Mouse (Mus musculus): ENCODE results near the gene Zfp217. TPM values are rescaled to one million over a fixed set of nuclear protein-coding genes. Genes with fewer than 3 reads are reported as not detected.
A peak's percentile ranks its signal among the peaks of the same experiment; 100 is the strongest.

The Zfp217 gene
- total RNA-seq, 1 experiment from 2014 or later, result 35.4 TPM

DNA sequence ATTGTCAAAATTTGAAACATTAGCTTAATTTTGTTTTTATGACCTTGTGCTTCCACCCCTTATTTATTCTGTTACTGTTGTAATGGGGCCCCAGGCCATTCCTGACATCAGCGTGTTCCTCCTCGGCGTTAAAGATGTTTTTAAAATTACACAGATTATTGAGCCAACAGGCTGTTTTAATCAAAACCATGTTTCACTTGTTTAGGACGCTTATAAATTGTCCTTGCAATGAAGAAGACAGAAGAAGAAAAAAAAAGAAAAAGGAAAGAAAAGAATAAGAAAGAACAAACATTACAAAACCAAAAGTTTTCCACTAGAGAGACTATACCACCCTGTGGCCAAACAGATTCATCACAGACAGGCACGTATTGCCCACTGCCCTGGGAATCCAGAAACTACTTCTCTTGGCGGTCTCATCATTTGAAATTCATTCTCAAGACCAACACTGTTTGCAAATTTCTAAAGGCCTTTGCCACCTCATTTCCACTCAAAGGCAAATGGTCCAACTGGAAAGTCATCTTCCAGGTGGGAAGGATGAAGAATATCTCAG lies 70.9 kb downstream of the Zfp217 start:
- ATAC-seq (replicated peaks in 1 of 2; ENCODE audit: insufficient read depth in 1 of 2, low FRiP score in 2 of 2, low TSS enrichment in 1 of 2, low read depth in 1 of 2, poor library complexity in 2 of 2, severe bottlenecking in 2 of 2), result no peak

DNA sequence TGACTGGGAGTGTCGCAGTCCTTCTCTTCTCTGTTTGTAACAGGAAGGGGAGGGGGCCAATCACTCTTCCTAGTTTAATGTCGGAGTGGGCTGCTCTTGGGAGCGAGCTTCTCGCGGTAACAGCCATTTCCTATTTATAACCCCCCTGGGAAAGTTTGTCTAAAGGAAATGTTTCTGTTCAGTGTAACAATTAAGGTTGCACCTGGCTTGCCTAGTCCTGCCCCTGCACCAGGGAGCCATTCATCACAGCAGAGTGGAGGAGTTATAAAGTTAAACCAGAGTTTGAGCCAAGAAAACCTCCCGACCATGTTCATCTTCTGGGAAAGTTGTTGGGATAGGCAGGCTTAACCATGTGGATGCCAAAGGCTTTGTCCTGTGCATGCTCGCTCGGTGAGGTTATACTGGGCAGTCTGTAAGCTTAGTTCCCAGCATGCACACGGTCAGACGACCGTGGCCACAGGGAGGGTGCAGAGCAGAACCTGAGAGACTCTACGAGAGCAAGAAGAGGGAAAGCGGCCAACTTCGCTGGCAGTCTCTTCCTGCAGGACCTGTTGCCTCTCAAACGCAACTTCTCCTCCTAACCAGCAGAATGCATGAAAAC lies 77.2 kb downstream of the Zfp217 start:
- peak in 1 of 2 experiments; percentile 69; a peak in 2 of 4 replicates for ATAC-seq (replicated peaks in 1 of 2; ENCODE audit: insufficient read depth in 1 of 2, low FRiP score in 2 of 2, low TSS enrichment in 1 of 2, low read depth in 1 of 2, poor library complexity in 2 of 2, severe bottlenecking in 2 of 2)

DNA sequence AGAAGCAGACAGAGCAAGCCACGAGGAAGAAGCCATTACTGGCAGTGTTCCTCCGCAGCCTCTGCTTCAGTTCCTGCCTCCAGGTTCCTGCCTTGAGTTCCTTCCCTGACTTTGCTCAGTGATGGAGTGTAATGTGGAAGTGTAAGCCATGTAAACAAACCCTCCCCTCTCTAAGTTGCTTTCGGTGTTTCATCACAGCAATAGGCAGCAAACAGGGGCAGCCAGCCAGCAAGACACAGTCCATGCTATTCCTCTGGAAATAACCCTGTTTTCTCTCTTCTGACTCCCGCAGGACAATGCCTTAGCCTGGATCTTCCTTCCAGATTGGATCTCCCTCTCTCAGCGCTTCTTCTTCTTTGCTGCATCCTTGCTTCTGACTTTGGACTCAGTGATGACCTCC lies 77.9 kb downstream of the Zfp217 start:
- ATAC-seq (replicated peaks in 1 of 2; ENCODE audit: insufficient read depth in 1 of 2, low FRiP score in 2 of 2, low TSS enrichment in 1 of 2, low read depth in 1 of 2, poor library complexity in 2 of 2, severe bottlenecking in 2 of 2), result no peak

DNA sequence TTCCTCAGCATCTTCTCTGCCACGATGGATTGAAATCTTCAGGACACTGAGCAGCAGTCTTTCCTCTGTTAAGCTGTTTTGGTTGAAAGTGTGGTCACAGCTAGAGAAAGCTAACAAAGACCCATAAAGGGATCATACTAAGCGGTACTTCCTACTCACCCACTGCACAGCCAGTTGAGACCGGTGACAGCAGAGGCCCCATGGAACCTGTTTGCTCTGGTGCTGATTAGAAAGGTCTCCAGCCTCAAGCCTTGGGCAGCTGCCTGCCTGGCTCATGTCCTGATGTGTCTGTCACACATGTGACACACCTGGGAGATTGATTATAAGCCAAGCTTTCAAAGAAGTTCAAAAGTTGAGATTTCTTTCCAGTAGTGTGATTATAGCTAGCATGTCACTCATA lies 85.5 kb downstream of the Zfp217 start:
- no peak for ATAC-seq (replicated peaks in 1 of 2; ENCODE audit: insufficient read depth in 1 of 2, low FRiP score in 2 of 2, low TSS enrichment in 1 of 2, low read depth in 1 of 2, poor library complexity in 2 of 2, severe bottlenecking in 2 of 2)

DNA sequence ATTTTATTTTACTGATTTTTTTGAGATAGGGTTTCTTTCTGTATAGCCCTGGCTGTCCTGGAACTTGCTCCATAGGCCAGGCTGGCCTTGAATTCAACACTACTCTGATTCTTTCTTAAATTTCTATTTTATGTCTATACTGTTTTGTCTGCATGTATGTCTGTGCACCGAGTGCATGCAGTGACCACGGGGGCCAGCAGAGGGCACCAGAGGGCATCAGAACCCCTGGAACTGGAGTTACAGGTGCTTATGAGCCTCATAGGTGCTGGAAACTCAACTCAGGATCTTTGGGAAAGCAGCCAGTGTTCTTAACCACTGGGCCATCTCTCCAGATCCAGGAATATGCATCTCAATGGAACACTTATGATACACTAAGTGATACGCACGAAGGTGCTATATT lies 87.8 kb downstream of the Zfp217 start:
- ATAC-seq (replicated peaks in 1 of 2; ENCODE audit: insufficient read depth in 1 of 2, low FRiP score in 2 of 2, low TSS enrichment in 1 of 2, low read depth in 1 of 2, poor library complexity in 2 of 2, severe bottlenecking in 2 of 2), result no peak

DNA sequence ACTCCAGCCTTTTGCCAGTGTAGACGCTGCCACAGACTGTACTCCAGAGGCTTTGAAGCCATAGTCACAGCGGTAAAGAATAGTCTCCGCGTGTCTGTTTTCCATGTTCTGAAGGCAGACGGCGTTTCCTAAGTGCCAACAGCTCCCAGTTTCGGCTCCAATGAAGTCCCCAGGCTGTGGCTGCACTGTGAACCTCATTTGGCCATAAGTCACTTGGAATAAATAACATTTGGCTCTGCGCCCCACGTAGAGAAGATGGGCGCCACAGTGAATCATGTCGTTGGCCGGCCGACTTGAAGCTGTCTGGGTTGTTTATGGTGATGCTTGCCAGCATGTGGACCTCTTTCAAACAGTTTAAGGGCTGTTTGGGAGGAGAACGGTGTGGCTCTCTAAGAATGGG lies 89.1 kb downstream of the Zfp217 start:
- no peak for ATAC-seq (replicated peaks in 1 of 2; ENCODE audit: insufficient read depth in 1 of 2, low FRiP score in 2 of 2, low TSS enrichment in 1 of 2, low read depth in 1 of 2, poor library complexity in 2 of 2, severe bottlenecking in 2 of 2)
